Mouse (Mus musculus): ENCODE measurements around the gene Slc4a3.

GRCm38 (mm10) chr1:75505956-75506831 lies 39.9 kb upstream of the Slc4a3 start, which contains the start of gene Obsl1:
- TF ChIP-seq GATA1 (IDR thresholded peaks at IDR 0.05; ENCODE audit: borderline replicate concordance, low read length) (no peak), FLI1 (IDR thresholded peaks at IDR 0.05; ENCODE audit: low read length) (no peak)
